Mouse (Mus musculus) A20 (cell line): Measurements from ENCODE around the gene Pkp4.
"Not testable (repeated sequence)": the region's sequence is repeated elsewhere in the genome, so short reads cannot be mapped to it uniquely, and the experiment has no call there.

ENCODE experiments used
- DNase-seq: peaks from one replicate; pipeline ENCODE4 v3.0.0-alpha.2; 2011; ENCODE audit warnings: low read depth, low spot score

Pkp4 gene

DNA sequence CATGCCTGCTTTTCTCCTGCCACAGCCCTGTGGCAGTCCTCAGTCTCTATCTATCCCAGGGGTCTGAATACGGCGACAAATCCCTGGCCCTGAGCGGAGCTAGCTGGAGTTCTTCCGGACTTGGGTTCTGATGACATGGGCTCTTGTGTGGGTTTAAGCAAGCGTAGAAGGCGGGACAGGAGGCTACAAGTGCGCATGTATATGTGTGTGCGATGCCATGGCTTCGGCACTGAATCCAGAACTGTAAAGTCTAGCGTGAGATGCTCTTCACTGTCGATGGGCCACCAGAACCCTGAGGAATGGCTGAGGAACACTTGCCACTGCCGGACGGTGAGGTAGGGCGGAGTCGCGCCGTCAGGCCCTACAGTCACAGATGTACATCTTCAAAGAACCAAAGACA lies 222.6 kb downstream of the Pkp4 start:
- DNase-seq = no peak

DNA sequence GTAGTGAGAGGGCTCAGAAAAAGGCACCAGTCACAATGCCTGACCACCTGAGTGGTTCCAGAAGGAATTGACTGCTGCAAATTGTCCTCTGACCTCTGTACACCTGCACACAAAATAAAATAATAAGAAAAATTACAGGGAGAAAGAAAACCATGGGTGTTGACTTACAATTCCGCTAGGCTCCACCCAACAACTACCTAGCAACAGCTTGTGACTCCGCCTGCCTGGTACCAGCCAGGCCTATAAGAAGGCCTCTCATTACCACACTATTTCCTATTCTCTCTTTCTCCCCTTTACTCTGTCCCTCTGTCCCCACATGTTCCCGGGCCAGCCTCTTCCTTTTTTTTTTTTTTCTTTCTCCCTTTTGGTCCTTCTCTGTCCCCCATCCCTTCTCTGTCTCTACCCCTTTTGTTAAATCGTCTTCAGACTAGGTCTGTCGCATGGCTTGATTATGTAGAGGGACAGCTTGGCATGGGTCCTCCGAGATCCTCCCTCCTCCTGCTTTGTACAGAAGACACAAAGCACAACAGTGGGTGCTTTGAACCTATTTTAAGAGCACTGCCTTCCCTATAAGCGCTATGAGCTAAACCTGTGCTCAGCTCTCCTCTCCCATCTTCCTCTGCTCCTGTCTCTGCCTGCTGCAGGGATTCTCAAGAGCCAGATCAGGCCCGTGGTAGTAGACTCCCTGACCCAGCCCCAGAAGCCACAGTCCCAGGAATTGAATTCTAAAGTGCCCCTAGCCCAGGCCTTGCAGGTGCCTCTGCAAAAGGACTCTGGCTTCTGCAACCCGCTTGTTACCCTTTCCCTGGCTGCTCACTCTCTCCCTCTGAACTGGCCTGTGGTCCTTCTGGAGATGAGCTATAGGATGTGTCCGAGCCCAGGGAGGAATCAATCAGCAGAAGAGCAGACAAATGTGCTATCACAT lies 223.5 kb downstream of the Pkp4 start:
- DNase-seq = no peak

DNA sequence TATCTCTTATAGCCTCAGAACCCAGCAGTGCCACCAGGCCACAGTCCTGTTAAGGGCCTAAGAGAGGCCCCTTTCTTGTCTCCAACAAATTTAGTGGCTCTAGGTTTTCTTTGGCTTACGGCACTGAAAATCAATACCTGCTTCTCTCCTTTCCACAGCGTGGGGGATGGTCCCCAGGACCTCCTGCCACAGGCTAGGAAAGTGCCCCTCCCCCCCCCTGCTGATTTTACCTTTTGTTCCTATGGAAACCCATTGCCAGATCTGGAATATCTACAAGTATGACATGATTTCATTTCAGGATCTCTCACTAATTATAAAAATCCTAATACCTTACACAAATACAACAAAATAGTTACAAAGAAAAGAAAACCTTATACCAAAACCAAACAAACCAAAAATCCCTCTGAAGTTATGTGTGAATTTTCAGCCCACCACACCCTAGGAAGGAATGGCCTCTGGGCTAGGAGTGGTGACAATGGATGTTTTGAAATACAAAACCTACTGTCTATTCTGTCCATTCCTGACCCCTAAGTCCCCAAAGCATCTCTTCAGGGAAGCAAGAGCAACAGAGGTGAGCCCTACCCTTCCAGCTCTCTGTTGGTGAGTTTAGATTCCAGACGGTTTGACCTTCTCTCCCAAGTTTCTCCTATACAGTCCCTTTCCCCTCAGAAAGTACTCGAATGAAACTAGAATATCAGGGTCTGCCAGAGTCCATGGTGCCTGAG lies 224.7 kb downstream of the Pkp4 start:
- DNase-seq = no peak

DNA sequence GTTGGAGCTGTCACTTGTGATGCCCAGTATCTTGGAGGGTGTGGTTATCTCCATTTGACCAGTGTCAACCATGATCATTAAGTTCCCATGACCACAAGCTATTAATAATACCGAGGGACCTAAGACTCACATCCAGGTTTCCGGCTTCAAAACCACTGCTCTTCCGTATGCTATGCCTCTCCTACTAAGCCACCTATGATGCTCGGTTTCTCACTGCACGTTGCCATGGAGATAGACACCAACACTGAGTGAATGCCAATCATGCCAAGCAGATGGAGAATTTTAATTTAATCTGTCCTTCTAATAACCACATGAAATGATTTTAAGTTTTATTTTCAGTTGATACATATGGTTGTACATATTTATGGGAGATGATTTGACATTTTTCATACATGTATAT lies 229.3 kb downstream of the Pkp4 start:
- no peak for DNase-seq

DNA sequence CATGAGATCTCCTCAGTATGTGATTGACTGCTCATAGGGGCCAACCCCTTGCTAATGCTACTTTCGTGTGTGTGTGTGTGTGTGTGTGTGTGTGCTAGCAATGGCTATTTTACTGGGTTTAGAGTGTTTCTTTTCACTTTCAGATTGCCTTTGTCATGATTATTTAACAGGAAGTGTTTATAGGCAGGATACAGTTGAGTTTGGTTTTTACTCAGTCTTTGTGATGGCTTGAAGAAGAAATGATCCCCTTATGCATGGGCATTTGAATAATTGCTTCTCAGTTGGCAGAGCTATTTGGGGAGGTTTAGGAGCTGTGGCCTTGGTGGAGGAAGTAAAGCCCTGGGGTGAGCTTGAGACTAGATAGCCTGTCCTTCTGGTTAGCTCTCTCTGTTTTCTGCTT lies 232.5 kb downstream of the Pkp4 start:
- no peak for DNase-seq

DNA sequence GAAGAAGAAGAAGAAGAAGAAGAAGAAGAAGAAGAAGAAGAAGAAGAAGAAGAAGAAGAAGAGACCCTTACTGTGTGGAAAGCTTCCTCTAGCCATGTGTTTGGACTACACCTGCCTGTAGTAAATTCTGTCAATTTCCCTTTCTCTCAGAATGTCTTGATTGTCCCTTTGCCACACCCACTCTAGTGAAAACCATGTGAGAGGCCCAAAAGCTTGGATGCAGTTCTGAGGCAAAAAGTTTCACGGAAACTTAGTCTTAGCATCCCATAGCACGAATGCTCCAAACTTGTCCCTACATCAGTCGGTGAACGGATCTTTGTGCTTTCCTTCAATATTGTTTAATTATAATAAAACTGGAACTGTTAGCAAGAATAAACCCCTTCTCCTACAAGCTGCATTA lies 234.0 kb downstream of the Pkp4 start:
- DNase-seq = no peak

DNA sequence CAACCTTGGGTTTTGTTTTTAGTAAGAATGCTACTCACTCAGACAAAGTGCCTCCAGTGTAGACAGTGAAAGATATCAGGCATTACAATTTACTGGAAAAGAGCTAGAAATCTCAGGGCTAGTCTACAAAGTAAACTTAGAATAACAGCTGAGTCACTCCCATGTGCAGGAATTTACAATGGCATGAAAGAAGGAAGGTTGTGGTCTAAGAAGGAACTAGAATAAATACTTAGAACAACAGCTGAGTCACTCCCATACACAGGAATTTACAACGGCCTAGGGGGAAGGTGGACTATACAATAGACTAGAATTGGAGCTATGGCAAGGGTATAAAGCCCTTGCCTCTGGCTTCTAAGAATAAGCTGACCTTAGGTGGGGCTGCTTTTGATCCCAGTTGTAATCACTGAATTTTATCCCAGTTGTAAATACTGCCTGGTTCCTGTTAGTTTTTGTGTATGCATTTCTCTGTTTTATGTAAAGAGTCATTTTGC lies 234.6 kb downstream of the Pkp4 start:
- DNase-seq = not testable (repeated sequence)

DNA sequence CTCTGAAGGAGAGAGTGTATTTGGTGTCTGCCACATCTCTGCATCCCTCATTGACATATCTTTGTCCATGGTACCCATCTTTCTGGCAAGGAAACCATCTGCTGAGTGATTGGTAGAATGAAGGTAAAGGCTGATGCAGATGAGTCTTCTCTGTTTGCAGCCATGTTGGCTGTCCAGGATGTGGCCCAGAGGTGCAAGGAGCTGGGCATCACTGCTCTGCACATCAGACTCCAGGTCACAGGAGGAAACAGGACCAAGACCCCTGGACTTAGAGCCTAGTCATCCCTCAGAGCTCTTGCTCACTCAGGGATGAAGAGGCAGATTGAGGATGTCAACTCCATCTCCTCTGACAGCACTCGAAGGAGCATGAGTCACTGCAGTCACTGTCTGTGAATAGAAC lies 235.9 kb downstream of the Pkp4 start:
- DNase-seq = no peak

DNA sequence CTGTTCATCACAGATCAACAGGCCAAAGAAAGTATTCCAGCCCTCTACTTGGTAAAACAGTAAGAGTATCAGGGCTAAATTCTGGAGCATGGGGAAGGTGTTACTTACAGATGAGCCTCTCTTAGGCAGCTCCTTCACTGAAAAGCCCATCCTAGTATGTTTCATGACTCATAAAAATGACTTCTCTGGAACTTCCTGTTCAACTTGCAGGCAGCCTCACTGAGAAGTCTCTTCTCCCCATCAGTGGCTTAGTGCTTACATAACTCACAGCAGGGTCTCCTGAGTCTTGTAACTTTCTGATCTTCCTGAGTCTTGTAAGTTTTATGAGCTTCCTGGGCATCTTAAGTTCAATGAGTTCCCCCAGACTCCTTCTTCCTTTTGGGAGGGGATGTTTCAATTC lies 236.9 kb downstream of the Pkp4 start:
- DNase-seq = no peak

DNA sequence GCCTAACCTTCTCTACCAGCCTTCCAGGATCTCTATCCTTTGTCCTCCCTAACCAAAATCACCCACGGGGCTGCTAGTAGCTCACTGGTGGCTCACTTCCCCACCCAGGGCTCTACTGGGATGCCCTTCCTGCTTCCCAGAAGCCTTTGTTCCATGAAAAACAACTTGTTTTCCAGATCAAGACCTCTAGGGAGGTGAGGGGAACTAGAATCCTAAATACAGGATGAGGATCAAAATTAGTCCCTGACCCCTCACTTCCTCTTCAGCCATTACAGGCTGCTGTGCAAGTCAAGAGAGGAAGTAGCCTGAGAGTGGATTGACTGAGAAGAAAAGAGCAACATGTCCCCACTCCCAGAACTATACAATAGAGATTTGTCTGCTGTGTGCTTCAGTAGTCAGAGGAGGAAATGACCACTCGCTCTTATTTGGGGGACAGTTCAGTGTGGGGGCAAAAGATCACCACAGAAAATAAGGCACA lies 240.3 kb downstream of the Pkp4 start:
- no peak for DNase-seq

DNA sequence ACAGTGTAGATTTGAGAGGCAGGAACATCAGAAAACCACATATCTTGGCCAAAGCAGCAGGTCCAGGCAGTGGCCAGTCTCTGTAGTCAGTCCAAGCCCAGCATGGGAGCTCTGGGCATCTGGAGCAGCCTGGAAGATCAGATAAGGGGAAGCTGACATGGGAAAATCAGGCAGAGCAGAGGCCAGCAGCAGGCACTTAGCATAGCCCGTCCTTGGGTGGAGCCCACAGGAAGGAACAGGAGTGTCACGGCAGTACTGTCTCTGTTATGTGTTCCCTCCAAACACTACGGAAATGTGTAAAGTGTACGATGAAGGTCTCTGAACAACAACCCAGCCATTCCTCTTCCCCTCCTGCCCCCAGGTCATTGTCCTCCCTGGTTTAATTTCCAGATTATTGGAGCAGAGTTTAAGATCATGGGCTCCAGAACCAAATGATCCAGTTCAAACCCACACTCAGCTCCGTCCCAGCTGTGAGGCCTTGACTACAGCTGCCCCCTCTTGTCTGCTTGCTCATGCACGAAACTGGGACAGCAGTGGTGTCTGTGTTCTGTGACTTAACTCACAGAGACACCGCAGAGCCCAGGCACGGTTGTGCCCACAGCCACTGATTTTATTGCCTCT lies 241.3 kb downstream of the Pkp4 start:
- no peak for DNase-seq

DNA sequence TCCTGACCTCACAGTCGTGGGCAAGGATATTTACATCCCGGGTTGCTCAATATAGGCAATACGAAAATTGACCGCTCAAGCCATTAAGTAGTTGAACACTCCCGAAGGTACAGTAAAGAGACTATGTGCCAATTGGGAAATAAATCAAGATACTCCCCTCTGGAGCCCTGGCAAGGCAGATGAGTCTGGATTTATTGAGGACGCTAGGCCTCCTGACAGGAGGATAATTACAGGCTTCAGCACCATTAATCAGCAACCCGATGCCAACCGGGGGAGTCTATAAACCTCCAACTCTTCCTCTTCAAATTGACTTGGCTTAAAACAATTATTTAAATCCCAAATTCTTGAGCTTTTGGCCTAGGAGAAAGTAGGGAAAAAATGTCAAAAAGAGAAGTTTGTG lies 243.4 kb downstream of the Pkp4 start:
- no peak for DNase-seq
